Mouse (Mus musculus) urinary bladder, postnatal 36 days (tissue): ENCODE measurements around the gene Zfp976.
A peak's percentile ranks its signal among the peaks of the same experiment; 100 is the strongest.
"Not testable (repeated sequence)": the region's sequence is repeated elsewhere in the genome, so short reads cannot be mapped to it uniquely, and the experiment has no call there.

Experiments used
- DNase-seq, 2 experiments: peaks; one replicate each; pipeline ENCODE4 v3.0.0; 2022; ENCODE audit warnings: low spot score in 2 of 2, mixed read lengths in 1 of 2

The Zfp976 gene

DNA sequence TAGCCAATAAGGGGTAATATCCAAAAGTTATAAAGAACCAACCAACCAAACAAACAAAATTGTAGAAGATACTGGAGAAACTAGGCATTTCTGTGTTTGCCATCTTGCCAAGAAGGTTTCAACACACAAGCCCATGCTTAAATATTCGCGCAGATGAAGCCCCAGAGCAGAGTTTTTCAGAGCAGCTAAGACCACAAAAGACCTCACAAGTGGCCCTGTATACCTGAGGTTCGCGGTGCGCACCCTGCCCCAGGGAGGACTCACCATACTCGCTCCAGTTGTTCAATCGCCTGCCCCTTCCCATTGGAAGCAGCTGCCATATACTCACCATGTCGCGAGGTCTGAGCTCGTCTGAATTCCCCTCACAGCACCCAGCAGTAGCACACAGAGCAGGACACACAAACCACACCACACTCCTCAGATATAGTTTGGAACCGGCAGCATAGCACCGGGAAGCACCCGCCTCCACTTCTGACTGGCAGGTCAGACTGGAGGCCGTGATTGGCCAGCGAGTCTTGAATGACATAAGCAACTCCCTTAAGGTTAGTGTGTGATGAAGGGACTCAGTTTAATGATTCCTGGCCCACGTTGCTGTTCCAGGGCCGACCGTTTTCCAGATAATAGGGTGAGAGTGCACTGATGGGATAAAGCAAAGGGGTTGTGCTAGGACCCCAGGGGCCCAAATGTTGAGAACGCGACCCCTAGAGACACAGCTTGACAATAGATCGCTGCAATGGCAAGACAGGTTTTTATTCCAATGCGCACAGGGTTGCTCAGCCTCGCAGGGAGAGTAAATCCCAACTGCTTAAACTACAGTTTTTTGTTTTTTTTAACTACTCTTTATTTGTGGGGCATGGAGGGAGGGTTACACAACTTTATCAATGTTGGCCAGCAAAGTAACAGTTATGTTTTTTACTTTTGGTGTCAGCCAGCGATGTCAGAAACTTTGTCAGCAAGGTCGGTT, at the start of gene Zfp976:
Zfp976 (minus strand) TSS at position 437 of the 964 bp plus-strand sequence.
- DNase-seq, result peak; percentile 48 to 71

DNA sequence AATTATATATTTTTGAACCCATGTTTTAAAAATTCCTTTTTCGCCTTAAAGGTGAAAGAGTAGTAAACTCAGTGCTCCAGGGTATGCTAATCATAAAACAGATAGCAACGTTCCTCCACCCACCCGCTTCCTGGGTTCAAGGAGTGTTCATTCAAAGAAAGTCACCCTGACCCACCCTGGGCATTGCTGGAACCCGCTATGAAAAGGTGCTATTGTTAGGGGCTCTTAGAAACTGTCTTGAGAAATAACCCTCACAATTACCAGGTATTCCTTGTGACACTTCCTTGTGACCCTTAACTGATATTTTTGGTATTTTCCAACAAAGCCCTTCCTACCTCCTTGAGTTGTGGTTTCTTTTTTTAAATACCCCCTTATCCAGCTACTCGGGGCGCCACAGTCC, 37.7 kb upstream of the Zfp976 start:
- DNase-seq, result not testable (repeated sequence)

DNA sequence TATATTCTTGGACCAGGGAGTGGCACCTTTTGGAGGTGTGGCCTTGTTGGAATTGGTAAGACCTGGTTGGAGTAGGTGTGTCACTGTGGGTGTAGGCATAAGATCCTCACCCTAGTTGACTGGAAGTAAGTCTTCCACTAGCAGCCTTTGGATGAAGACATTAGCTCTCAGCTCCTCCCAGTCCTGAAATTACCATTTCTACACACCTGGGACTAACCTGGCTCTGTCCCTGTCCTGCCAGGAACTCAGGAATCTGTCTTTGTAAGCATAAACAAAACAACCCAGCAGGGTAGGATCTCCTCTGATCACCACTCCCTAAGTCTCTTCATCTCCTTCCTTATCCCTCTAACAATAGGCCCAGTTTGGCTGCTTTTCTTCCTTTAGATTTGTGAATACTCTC, 37.3 kb upstream of the Zfp976 start:
- DNase-seq, result not testable (repeated sequence)

DNA sequence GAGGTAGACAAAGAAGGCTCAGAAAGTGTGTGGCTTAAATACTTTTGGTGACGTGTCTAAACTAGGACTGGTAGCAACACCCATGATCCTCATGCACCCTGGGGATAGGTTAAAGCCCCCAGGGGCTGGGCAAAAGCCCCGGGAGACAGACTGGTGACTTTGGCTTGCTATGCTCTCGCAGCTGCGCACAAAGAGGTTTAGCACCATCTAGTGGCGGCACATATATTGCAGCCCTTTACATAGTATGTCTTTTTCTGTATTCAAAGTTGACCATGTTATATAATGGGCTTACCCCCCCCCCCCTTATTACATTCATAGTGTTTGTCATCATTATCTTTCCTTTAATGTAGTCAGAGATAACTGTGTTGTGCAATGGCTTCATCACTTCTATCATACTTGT, 17.8 kb upstream of the Zfp976 start:
- DNase-seq, result not testable (repeated sequence)

DNA sequence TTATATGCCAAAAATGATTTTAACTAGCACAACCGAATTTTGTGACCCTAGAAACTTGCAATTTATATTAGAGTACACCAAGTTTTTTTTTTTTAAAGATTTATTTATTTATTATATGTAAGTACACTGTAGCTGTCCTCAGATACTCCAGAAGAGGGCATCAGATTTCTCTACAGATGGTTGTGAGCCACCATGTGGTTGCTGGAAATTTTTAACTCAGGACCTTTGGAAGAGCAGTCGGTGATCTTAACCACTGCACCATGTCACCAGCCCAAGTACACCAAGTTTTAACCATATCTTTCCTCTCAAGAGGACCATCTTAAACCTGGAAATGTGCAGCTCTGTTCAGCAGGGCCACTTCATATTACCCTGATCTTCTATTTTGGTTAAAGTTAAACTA, 12.8 kb upstream of the Zfp976 start:
- DNase-seq, result not testable (repeated sequence)

DNA sequence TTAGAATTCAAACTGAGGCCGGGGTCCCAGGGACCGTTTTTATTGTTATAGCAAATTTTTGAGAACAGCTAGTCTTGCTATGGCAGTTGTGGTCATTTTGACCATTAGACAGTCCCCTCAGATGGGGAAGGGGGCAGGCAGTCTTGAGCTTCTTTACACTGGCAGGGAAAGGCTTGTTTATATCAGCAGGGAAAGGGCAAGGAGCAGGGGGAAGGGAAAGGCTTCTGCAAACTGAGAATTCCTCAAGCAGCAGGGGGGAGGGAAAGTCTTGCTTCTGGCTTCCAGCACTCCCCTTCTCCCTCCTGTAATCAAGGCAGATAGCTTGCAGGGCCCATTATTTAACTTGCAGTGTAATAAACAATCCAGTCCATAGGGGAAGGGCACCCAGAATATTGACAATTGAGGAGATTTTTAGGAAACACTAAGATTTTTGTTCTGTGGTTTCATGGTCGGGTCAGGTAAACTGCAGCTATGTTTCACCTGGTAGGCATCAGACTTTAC, 782 bp upstream of the Zfp976 start:
- not testable (repeated sequence) for DNase-seq

DNA sequence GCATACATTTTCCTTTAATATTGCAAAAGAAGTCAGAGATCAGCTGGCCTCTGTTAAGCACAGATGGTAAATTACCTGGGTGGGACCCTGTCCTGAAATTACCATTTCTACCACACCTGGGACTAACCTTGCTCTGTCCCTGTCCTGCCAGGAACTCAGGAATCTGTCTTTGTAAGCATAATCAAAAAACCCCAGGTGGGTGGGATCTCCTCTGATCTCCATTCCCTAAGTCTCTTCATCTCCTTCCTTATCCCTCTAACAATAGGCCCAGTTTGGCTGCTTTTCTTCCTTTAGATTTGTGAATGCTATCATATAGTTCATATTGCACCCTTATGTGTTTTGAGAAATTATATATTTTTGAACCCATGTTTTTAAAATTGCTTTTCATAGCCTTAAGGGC, 11.4 kb downstream of the Zfp976 start:
- DNase-seq, result not testable (repeated sequence)

DNA sequence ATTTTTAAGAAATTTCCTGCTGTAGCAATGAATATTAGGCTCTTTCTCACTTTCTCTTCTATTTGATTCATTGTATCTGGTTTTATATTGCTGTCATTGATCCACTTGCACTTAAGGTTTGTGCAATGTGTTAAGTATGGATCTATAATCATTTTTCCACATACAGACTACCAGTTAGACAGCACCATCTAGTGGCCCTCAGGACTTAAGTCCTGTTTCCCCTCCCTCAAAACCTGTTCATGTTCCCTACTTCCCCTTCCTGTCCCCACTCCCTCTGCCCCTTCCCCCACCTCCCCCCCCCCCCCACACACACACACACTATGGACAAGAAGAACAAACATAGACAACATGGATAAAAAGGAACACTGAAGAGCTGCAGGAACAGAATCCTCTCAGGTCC, 46.7 kb downstream of the Zfp976 start:
- DNase-seq, result not testable (repeated sequence)

DNA sequence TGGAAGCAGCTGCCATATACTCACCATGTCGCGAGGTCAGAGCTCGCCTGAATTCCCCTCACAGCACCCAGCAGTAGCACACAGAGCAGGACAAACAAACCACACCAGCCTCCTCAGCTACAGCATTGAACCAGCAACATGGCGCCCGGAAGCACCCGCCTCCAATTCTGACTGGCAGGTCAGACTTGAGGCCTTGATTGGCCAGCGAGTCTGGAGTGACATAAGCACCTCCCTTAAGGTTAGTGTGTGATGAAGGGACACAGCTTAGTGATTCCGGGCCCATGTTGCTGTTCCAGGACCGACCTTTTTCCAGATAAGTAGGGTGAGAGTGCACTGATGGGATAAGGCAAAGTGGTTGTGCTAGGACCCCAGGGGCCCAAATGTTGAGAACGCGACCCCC, 50.0 kb downstream of the Zfp976 start, which contains the start of gene Zfp977:
Zfp977 (minus strand) TSS at position 135 of the 400 bp plus-strand sequence.
- DNase-seq, result not testable (repeated sequence)

DNA sequence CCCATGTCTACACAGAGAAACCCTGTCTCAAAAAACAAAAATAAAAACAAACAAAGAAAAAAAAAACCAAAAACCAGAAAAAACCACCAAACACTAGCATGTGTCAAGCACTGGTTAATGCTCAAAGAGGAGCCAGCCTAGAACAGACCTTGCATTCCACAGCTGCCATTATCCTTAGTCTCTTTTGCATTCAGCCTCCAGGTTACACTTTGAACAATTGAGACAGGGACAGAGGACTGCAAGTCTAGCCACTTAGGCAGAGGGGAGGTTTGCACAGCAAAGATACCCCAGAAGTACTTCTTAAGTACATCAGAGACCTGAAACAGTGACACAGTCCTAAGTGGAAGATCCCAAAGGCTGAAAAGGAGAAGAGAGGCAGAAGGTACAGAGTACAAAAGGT, 51.1 kb downstream of the Zfp976 start:
- DNase-seq, result not testable (repeated sequence)

DNA sequence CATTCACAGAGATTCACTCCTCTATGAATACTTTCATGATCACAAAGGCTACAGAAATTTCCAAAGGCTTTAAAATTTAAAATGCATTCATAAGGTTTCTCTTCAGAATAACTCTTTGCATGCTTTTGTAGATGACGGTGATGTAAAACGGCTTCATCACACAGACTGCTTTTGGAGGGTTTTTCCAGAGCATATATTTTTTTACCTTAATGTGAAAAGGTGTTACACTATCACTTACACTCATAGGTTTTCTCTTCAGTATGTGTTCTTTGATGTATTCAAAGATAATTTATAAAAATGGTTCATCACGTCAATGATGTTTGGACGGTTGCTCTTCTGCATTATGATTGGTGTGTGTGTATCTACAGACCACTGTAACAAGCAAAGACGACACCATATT, 63.9 kb downstream of the Zfp976 start, which contains the start of gene Gm21028:
Gm21028 (minus strand) TSS at position 101 of the 400 bp plus-strand sequence.
- DNase-seq, result no peak
